Mouse (Mus musculus) stomach, postnatal 0 days (tissue): ENCODE measurements around the gene Prss41. TPM values are rescaled to one million over a fixed set of nuclear protein-coding genes. Genes with fewer than 3 reads are reported as not detected.

Experiments used
- ATAC-seq: fragments of 200-750 bp; cut with Nextera tagmentation; 2 replicates; pipeline ENCODE4 v1.8.0; 2017; ENCODE audit not compliant: low FRiP score, low TSS enrichment
- DNase-seq: peaks from one replicate; pipeline ENCODE4 v3.0.0-alpha.2; 2016; ENCODE audit warnings: low spot score
- H3K27ac ChIP-seq: fragments of 300-500 bp; sonication (generic); replicated peaks from 2 replicates; pipeline ENCODE4 v1.5.1; 2014; ENCODE audit warnings: mild to moderate bottlenecking, control low read depth
- H3K27me3 ChIP-seq: fragments of 300-500 bp; sonication (generic); 2 replicates; pipeline ENCODE4 v1.6.1; 2014; ENCODE audit warnings: low read length; ENCODE audit not compliant: control insufficient read depth, insufficient read depth
- H3K36me3 ChIP-seq: fragments of 300-500 bp; sonication (generic); 2 replicates; pipeline ENCODE4 v1.6.1; 2014; ENCODE audit warnings: low read length, mixed read lengths; ENCODE audit not compliant: control insufficient read depth, insufficient read depth
- H3K4me1 ChIP-seq: fragments of 300-500 bp; sonication (generic); replicated peaks from 2 replicates; pipeline ENCODE4 v1.6.1; 2014; ENCODE audit warnings: antibody characterized with exemption; ENCODE audit not compliant: control insufficient read depth, insufficient read depth
- H3K4me2 ChIP-seq: fragments of 300-500 bp; sonication (generic); replicated peaks from 2 replicates; pipeline ENCODE4 v1.6.1; 2014; ENCODE audit warnings: low read depth, mild to moderate bottlenecking, control low read depth, moderate library complexity
- H3K4me3 ChIP-seq: fragments of 300-500 bp; sonication (generic); 2 replicates; pipeline ENCODE4 v1.5.1; 2014; ENCODE audit warnings: low read depth, low read length, control low read depth
- H3K9ac ChIP-seq: fragments of 300-500 bp; sonication (generic); 2 replicates; pipeline ENCODE4 v1.6.1; 2014; ENCODE audit warnings: mild to moderate bottlenecking, low read length, control low read depth, mixed read lengths
- H3K9me3 ChIP-seq: fragments of 300-500 bp; sonication (generic); 2 replicates; pipeline ENCODE4 v1.6.1; 2016; ENCODE audit warnings: low read length; ENCODE audit not compliant: control insufficient read depth
- CTCF ChIP-seq: IDR thresholded peaks from 2 replicates; pipeline ENCODE4 v1.5.1; 2016; ENCODE audit warnings: antibody characterized with exemption, low read depth, mild to moderate bottlenecking, moderate library complexity
- EP300 ChIP-seq: optimal IDR thresholded peaks from 2 replicates; pipeline ENCODE3; 2016; ENCODE audit warnings: antibody characterized with exemption
- WGBS: fragments of 180-500 bp; shearing (Covaris S2); extraction: QIAGEN DNeasy Blood & Tissue Kit; methylation state at CpG from one replicate; pipeline ENCODE4 v1.1.7; 2014; 5-methylcytosine and 5-hydroxymethylcytosine counted together
- polyA plus RNA-seq: library from polyadenylated mRNA; unstranded; fragments of >200 nt; fragmentation: Nextera tagmentation; extraction: Ambion mirVana; gene quantifications from 2 replicates; pipeline ENCODE4 v1.2.1, GENCODE M21; 2015

Gene Prss41
- polyA plus RNA-seq, 1 experiment from 2014 or later = 0.90 TPM

DNA sequence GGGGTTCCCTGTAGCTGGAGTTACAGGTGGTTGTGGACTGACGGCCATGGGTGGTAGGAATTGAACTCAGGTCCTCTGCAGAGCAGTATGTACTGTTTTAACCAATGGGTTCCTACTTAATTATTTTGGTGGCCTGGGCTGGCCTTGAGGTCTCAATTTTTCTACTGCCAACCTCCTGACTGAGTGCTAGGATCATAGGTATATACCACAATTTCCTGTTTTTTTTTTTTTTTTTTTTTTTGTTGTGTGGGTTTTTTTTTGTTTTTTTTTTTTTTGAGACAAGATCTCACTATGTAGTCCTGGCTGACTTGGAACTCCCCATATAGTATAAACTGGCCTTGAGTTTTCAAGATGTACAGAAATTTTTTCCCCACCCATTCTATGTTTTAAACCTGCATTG lies 12.8 kb downstream of the Prss41 start:
- H3K4me2 ChIP-seq = no peak overlapping the region
- DNase-seq (no peak), ATAC-seq (no peak)
- WGBS = 93% methylated on average over 1 of the region's 1 CpGs
- no peaks in the 10 kb centered on the region for H3K9me3 ChIP-seq
- H3K27me3 ChIP-seq = 0 out of 2 replicates have a peak, but pooled peaks cover 2% of the 10 kb centered on the region
- no peak overlapping the region for H3K27ac ChIP-seq
- H3K36me3 ChIP-seq = no peaks in the 10 kb centered on the region
- no peak overlapping the region for H3K9ac ChIP-seq
- no peaks in the 10 kb centered on the region; the same call in 1 of the 2 replicates for H3K4me1 ChIP-seq
- TF ChIP-seq CTCF (no peak), EP300 (no peak)
- H3K4me3 ChIP-seq = no peak overlapping the region

GRCm38 (mm10) chr17:23829064-23829619 lies 14.8 kb downstream of the Prss41 start, which contains the start of gene Elob:
Gene Elob (minus strand): TSS chr17:23829136.
- TF ChIP-seq EP300 = no peak
- peak; percentile 77 for TF ChIP-seq CTCF
- Histone ChIP-seq H3K9me3 (no peaks in the 10 kb centered on the region), H3K9ac (peak within 1 kb of the TSS; percentile 87), H3K4me3 (peak within 1 kb of the TSS; percentile 70), H3K4me2 (peak within 1 kb of the TSS; percentile 87), H3K36me3 (peaks cover 5% of the 10 kb centered on the region), H3K27ac (peak within 1 kb of the TSS; percentile 89), H3K4me1 (no peaks in the 10 kb centered on the region; the same call in 1 of the 2 replicates), H3K27me3 (0 out of 2 replicates have a peak, but pooled peaks cover 2% of the 10 kb centered on the region)
- WGBS = under 1% methylated on average over 33 of the region's 42 CpGs
- peak; percentile 95 for ATAC-seq
- peak; percentile 92 for DNase-seq

GRCm38 (mm10) chr17:23828271-23829001 lies 15.5 kb downstream of the Prss41 start:
- Histone ChIP-seq H3K4me2 (peak overlapping the region; percentile 87), H3K27me3 (no peaks in the 10 kb centered on the region), H3K9me3 (no peaks in the 10 kb centered on the region), H3K27ac (peak overlapping the region; percentile 89), H3K36me3 (peaks cover 9% of the 10 kb centered on the region), H3K4me1 (no peaks in the 10 kb centered on the region; the same call in 1 of the 2 replicates), H3K9ac (peak overlapping the region; percentile 87), H3K4me3 (peak overlapping the region; percentile 70)
- ATAC-seq (peak; percentile 55), DNase-seq (peak; percentile 66)
- TF ChIP-seq CTCF = peak; percentile 32; the same call in 1 of the 2 replicates
- TF ChIP-seq EP300 = no peak
- WGBS = under 1% methylated on average over 36 of the region's 47 CpGs

GRCm38 (mm10) chr17:23825591-23825990 lies 18.4 kb downstream of the Prss41 start:
- WGBS = 84% methylated on average over 4 of the region's 4 CpGs
- Histone ChIP-seq H3K27me3 (no peaks in the 10 kb centered on the region), H3K4me3 (no peak overlapping the region), H3K9ac (no peak overlapping the region), H3K27ac (no peak overlapping the region), H3K36me3 (peaks cover 27% of the 10 kb centered on the region), H3K4me2 (no peak overlapping the region), H3K4me1 (no peaks in the 10 kb centered on the region; the same call in 1 of the 2 replicates), H3K9me3 (no peaks in the 10 kb centered on the region)
- no peak for TF ChIP-seq EP300
- TF ChIP-seq CTCF = no peak
- no peak for DNase-seq
- no peak for ATAC-seq

GRCm38 (mm10) chr17:23823614-23824013 lies 20.4 kb downstream of the Prss41 start:
- 0 out of 2 replicates have a peak, but pooled peaks have one; percentile 13 for ATAC-seq
- peaks cover 46% of the 10 kb centered on the region for H3K36me3 ChIP-seq
- DNase-seq = no peak
- H3K4me1 ChIP-seq = no peaks in the 10 kb centered on the region; the same call in 1 of the 2 replicates
- no peak overlapping the region for H3K4me2 ChIP-seq
- no peak overlapping the region for H3K4me3 ChIP-seq
- 88% methylated on average over 12 of the region's 12 CpGs for WGBS
- TF ChIP-seq CTCF = no peak
- no peaks in the 10 kb centered on the region for H3K27me3 ChIP-seq
- H3K27ac ChIP-seq = no peak overlapping the region
- H3K9me3 ChIP-seq = peaks cover 6% of the 10 kb centered on the region; the same call in 1 of the 2 replicates
- no peak overlapping the region for H3K9ac ChIP-seq

DNA sequence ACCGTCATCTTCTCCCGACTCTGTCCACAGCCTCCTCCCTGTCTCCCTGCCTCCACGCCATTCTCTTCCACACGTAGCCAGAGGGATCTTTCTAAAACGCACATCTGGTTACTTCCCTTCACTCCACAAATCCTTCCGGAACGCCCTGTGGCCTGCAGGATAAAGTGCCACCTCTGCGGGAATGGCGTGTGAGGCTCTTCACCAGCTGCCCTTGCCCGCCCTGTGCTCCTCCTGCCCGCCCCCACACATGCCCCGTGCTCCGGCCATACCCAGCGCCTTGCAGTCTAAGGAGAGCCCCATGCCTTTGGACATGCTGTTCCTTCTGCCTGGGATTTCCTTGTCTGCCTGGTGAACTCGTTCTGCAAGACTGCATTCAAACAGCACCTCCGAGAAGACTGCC lies 21.0 kb downstream of the Prss41 start:
- H3K4me3 ChIP-seq = no peak overlapping the region
- DNase-seq (no peak), ATAC-seq (no peak)
- H3K9ac ChIP-seq = no peak overlapping the region
- no peak overlapping the region for H3K27ac ChIP-seq
- H3K9me3 ChIP-seq = peaks cover 7% of the 10 kb centered on the region; the same call in 1 of the 2 replicates
- no peaks in the 10 kb centered on the region for H3K27me3 ChIP-seq
- H3K4me1 ChIP-seq = no peaks in the 10 kb centered on the region; the same call in 1 of the 2 replicates
- no peak overlapping the region for H3K4me2 ChIP-seq
- TF ChIP-seq CTCF = no peak
- TF ChIP-seq EP300 = no peak
- H3K36me3 ChIP-seq = peaks cover 52% of the 10 kb centered on the region
- WGBS = 74% methylated on average over 16 of the region's 16 CpGs
